Mouse (Mus musculus) kidney, postnatal 10 days (tissue): ENCODE data around the gene Mark1.

Experiments
- DNase-seq: peaks from one replicate; pipeline ENCODE4 v3.0.0; 2021; ENCODE audit warnings: mixed read lengths

The Mark1 gene

GRCm38 (mm10) chr1:184851166-184851565 is 148.2 kb downstream of the Mark1 start:
- peak; percentile 59 for DNase-seq

- DNase-seq, result no peak
These were observed 152.4 kb downstream of the Mark1 start for GRCm38 (mm10) chr1:184846973-184847372.
